Mouse (Mus musculus): ENCODE measurements around the gene Itpr2. TPM values are rescaled to one million over a fixed set of nuclear protein-coding genes. Genes with fewer than 3 reads are reported as not detected.
"Not testable (repeated sequence)": the region's sequence is repeated elsewhere in the genome, so short reads cannot be mapped to it uniquely, and the experiment has no call there.

Itpr2 gene
- polyA plus RNA-seq, 1 experiment from 2014 or later: 9.3 TPM

- Histone ChIP-seq H3K4me1 (no peaks in the 10 kb centered on the region), H3K27ac (no peak overlapping the region), H3K4me2 (no peak overlapping the region), H3K9ac (no peak overlapping the region), H3K36me3 (replicated peaks) (no peaks in the 10 kb centered on the region), H3K27me3 (replicated peaks) (no peaks in the 10 kb centered on the region), H3K4me3 (no peak overlapping the region), H3K9me3 (no peaks in the 10 kb centered on the region)
- ATAC-seq (replicated peaks): no peak
- 72% methylated on average over 3 of the region's 3 CpGs for WGBS
Measured at GRCm38 (mm10) chr6:146480925-146481324, 21.1 kb downstream of the Itpr2 start.

GRCm38 (mm10) chr6:146478888-146479683 is 22.9 kb downstream of the Itpr2 start:
- ATAC-seq (replicated peaks): no peak
- 72% methylated on average over 5 of the region's 5 CpGs for WGBS

GRCm38 (mm10) chr6:146476865-146477264 is 25.2 kb downstream of the Itpr2 start:
- Histone ChIP-seq H3K9me3 (no peaks in the 10 kb centered on the region), H3K27me3 (replicated peaks) (no peaks in the 10 kb centered on the region), H3K27ac (no peak overlapping the region), H3K36me3 (replicated peaks) (no peaks in the 10 kb centered on the region), H3K4me3 (no peak overlapping the region), H3K4me1 (no peaks in the 10 kb centered on the region), H3K4me2 (no peak overlapping the region), H3K9ac (no peak overlapping the region)
- ATAC-seq (replicated peaks): no peak
- 74% methylated on average over 1 of the region's 1 CpGs for WGBS

More at GRCm38 (mm10) chr6:146478888-146479683, 22.9 kb downstream of the Itpr2 start:
- Histone ChIP-seq H3K9me3 (no peaks in the 10 kb centered on the region), H3K27me3 (replicated peaks) (no peaks in the 10 kb centered on the region), H3K4me3 (no peak overlapping the region), H3K27ac (no peak overlapping the region), H3K9ac (no peak overlapping the region), H3K36me3 (replicated peaks) (no peaks in the 10 kb centered on the region), H3K4me2 (no peak overlapping the region), H3K4me1 (no peaks in the 10 kb centered on the region)

GRCm38 (mm10) chr6:146474166-146474565 is 27.9 kb downstream of the Itpr2 start:
- H3K4me1 ChIP-seq: no peaks in the 10 kb centered on the region
- H3K27me3 ChIP-seq (replicated peaks): no peaks in the 10 kb centered on the region
- no peak overlapping the region for H3K4me2 ChIP-seq
- H3K27ac ChIP-seq: no peak overlapping the region
- H3K4me3 ChIP-seq: no peak overlapping the region
- no peaks in the 10 kb centered on the region for H3K36me3 ChIP-seq (replicated peaks)
- ATAC-seq (replicated peaks): no peak
- WGBS: 74% methylated on average over 4 of the region's 4 CpGs
- H3K9me3 ChIP-seq: no peaks in the 10 kb centered on the region
- H3K9ac ChIP-seq: no peak overlapping the region

GRCm38 (mm10) chr6:146473216-146473955 is 28.6 kb downstream of the Itpr2 start:
- Histone ChIP-seq H3K27me3 (replicated peaks) (no peaks in the 10 kb centered on the region), H3K9me3 (no peaks in the 10 kb centered on the region), H3K4me1 (no peaks in the 10 kb centered on the region), H3K4me2 (no peak overlapping the region), H3K4me3 (no peak overlapping the region), H3K27ac (no peak overlapping the region), H3K9ac (no peak overlapping the region), H3K36me3 (replicated peaks) (no peaks in the 10 kb centered on the region)
- 81% methylated on average over 6 of the region's 6 CpGs for WGBS
- ATAC-seq (replicated peaks): no peak

- Histone ChIP-seq H3K4me3 (no peak overlapping the region), H3K9ac (no peak overlapping the region), H3K4me2 (no peak overlapping the region), H3K36me3 (replicated peaks) (no peaks in the 10 kb centered on the region), H3K27ac (no peak overlapping the region), H3K9me3 (no peaks in the 10 kb centered on the region), H3K27me3 (replicated peaks) (no peaks in the 10 kb centered on the region), H3K4me1 (no peaks in the 10 kb centered on the region)
- no peak for ATAC-seq (replicated peaks)
- WGBS: 93% methylated on average over 4 of the region's 4 CpGs
Measured at GRCm38 (mm10) chr6:146470378-146470777, 31.6 kb downstream of the Itpr2 start.

GRCm38 (mm10) chr6:146469936-146470335 is 32.1 kb downstream of the Itpr2 start:
- Histone ChIP-seq H3K9ac (no peak overlapping the region), H3K4me1 (no peaks in the 10 kb centered on the region), H3K36me3 (replicated peaks) (no peaks in the 10 kb centered on the region), H3K9me3 (no peaks in the 10 kb centered on the region), H3K27ac (no peak overlapping the region), H3K4me2 (no peak overlapping the region), H3K27me3 (replicated peaks) (no peaks in the 10 kb centered on the region), H3K4me3 (no peak overlapping the region)
- WGBS: 87% methylated on average over 2 of the region's 2 CpGs
- no peak for ATAC-seq (replicated peaks)

GRCm38 (mm10) chr6:146468361-146468760 is 33.7 kb downstream of the Itpr2 start:
- H3K9ac ChIP-seq: no peak overlapping the region
- no peaks in the 10 kb centered on the region for H3K36me3 ChIP-seq (replicated peaks)
- H3K4me3 ChIP-seq: no peak overlapping the region
- H3K27me3 ChIP-seq (replicated peaks): no peaks in the 10 kb centered on the region
- H3K27ac ChIP-seq: no peak overlapping the region
- no peaks in the 10 kb centered on the region for H3K4me1 ChIP-seq
- H3K4me2 ChIP-seq: no peak overlapping the region
- ATAC-seq (replicated peaks): no peak
- H3K9me3 ChIP-seq: no peaks in the 10 kb centered on the region
- 48% methylated on average over 8 of the region's 8 CpGs for WGBS

GRCm38 (mm10) chr6:146464645-146465042 is 37.4 kb downstream of the Itpr2 start:
- H3K9ac ChIP-seq; H3K36me3 ChIP-seq (replicated peaks); H3K27me3 ChIP-seq (replicated peaks); H3K4me2 ChIP-seq; H3K4me3 ChIP-seq; H3K4me1 ChIP-seq; ATAC-seq (replicated peaks); H3K27ac ChIP-seq; H3K9me3 ChIP-seq: not testable (repeated sequence)
- 92% methylated on average over 2 of the region's 2 CpGs for WGBS

GRCm38 (mm10) chr6:146464014-146464644 is 37.9 kb downstream of the Itpr2 start:
- ATAC-seq (replicated peaks): no peak
- WGBS: 94% methylated on average over 8 of the region's 8 CpGs

GRCm38 (mm10) chr6:146460936-146461335 is 41.1 kb downstream of the Itpr2 start:
- no peak overlapping the region for H3K27ac ChIP-seq
- no peak overlapping the region for H3K4me2 ChIP-seq
- WGBS: 88% methylated on average over 8 of the region's 8 CpGs
- H3K4me1 ChIP-seq: peaks cover 4% of the 10 kb centered on the region; the same call in 1 of the 2 replicates
- H3K27me3 ChIP-seq (replicated peaks): no peaks in the 10 kb centered on the region
- no peak for ATAC-seq (replicated peaks)
- H3K9ac ChIP-seq: no peak overlapping the region
- H3K4me3 ChIP-seq: no peak overlapping the region
- no peaks in the 10 kb centered on the region for H3K9me3 ChIP-seq
- no peaks in the 10 kb centered on the region for H3K36me3 ChIP-seq (replicated peaks)

More at GRCm38 (mm10) chr6:146464014-146464644, 37.9 kb downstream of the Itpr2 start:
- Histone ChIP-seq H3K4me1 (no peaks in the 10 kb centered on the region), H3K9ac (no peak overlapping the region), H3K27ac (no peak overlapping the region), H3K4me2 (no peak overlapping the region), H3K27me3 (replicated peaks) (no peaks in the 10 kb centered on the region), H3K9me3 (no peaks in the 10 kb centered on the region), H3K4me3 (no peak overlapping the region), H3K36me3 (replicated peaks) (no peaks in the 10 kb centered on the region)

GRCm38 (mm10) chr6:146458436-146458835 is 43.6 kb downstream of the Itpr2 start:
- Histone ChIP-seq H3K4me2 (no peak overlapping the region), H3K27ac (no peak overlapping the region), H3K36me3 (replicated peaks) (no peaks in the 10 kb centered on the region), H3K9me3 (no peaks in the 10 kb centered on the region), H3K9ac (no peak overlapping the region), H3K4me3 (no peak overlapping the region), H3K27me3 (replicated peaks) (no peaks in the 10 kb centered on the region), H3K4me1 (peaks cover 4% of the 10 kb centered on the region; the same call in 1 of the 2 replicates)
- no peak for ATAC-seq (replicated peaks)
- 23% methylated on average over 5 of the region's 5 CpGs for WGBS

Measured in midbrain, embryonic 15.5 days (tissue).